Mouse (Mus musculus): ENCODE measurements around the gene Fam205a4. TPM values are rescaled to one million over a fixed set of nuclear protein-coding genes. Genes with fewer than 3 reads are reported as not detected.
"Not testable (repeated sequence)": the region's sequence is repeated elsewhere in the genome, so short reads cannot be mapped to it uniquely, and the experiment has no call there.

Gene Fam205a4
- total RNA-seq (2021) (under 1 TPM in 1 of 2 experiments, not detected in 1; 0.10 TPM), polyA plus RNA-seq (2012; rRNA removed) (not detected in 2 replicates)
- long read RNA-seq, result 0 reads

DNA sequence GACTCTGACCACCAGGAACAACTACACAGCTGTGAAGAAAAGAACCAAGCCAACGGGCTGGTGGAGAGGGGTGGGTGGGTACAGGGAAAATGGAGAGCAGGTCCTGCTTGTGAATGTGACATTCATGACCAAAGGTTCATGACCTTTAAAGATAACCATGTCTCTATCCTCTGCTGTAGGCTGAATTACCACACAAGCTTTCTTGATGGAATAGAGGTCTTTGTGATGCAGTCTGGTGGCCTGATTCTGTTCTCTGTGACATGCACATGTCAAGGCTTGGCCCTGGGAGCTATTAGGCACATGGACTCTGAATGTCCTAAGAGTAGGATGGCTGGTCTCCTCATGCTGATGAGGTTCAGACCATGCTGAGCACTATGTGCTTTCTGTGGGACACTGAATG, at the start of gene Fam205a4:
TSS of gene Fam205a4 (plus strand) at position 301 of the 400 bp plus-strand sequence.
- H3K79me2 ChIP-seq (replicated peaks; ENCODE audit: control insufficient read depth, insufficient read depth, low read length); intact Hi-C loops (cut with DNase I); H3K27ac ChIP-seq; H3K9ac ChIP-seq (ENCODE audit: low read depth, low read length); H3K4me1 ChIP-seq (ENCODE audit: control insufficient read depth, insufficient read depth, low read length); DNase-seq; H3K4me3 ChIP-seq; H3K36me3 ChIP-seq (ENCODE audit: control insufficient read depth, insufficient read depth, low read length); H3K27me3 ChIP-seq (ENCODE audit: control insufficient read depth, insufficient read depth, low read length): not testable (repeated sequence)
- no CpG with 5 or more reads among the region's 1 CpGs for WGBS

DNA sequence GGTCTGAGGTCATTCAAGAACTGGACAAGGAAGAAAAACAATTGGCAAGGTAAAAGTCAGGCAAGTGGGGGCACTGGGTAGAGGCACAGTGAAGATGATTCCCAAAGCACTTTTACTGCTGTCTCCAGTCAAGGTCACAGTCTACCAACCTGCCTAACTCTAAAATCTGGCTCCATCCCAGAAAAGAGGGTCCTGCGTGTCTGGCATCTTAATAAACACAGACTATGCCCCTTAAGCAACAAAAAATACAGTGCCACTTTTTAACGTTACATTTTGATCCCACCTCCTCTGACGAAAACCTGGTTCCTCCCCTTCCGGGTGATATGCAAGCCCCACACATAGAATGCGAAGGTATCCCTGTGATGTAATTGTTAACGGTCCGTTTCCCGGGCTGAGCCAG, 24.6 kb upstream of the Fam205a4 start, which contains the start of gene Gm20878:
TSS of gene Gm20878 (plus strand) at position 301 of the 400 bp plus-strand sequence.
- H3K4me3 ChIP-seq; H3K27ac ChIP-seq; H3K4me1 ChIP-seq (ENCODE audit: control insufficient read depth, insufficient read depth, low read length); H3K9ac ChIP-seq (ENCODE audit: low read depth, low read length); H3K27me3 ChIP-seq (ENCODE audit: control insufficient read depth, insufficient read depth, low read length); H3K79me2 ChIP-seq (replicated peaks; ENCODE audit: control insufficient read depth, insufficient read depth, low read length); H3K36me3 ChIP-seq (ENCODE audit: control insufficient read depth, insufficient read depth, low read length); DNase-seq; intact Hi-C loops (cut with DNase I): not testable (repeated sequence)
- no CpG with 5 or more reads among the region's 8 CpGs for WGBS

Other genes starting within 250 kb of the Fam205a4 start
- 10 to 100 TPM; 68.4 to 75.7 TPM for gene Dctn3, start 242.9 kb upstream of the Fam205a4 start, total RNA-seq (2021)
- gene Dctn3, start 242.9 kb upstream of the Fam205a4 start, polyA plus RNA-seq (2012; rRNA removed), result 49.1 and 54.3 TPM in 2 replicates
- not detected for gene Arid3c, start 234.9 kb upstream of the Fam205a4 start, total RNA-seq (2021)
- not detected in 2 replicates for gene Arid3c, start 234.9 kb upstream of the Fam205a4 start, polyA plus RNA-seq (2012; rRNA removed)
- 10 to 100 TPM; 42.5 to 52.7 TPM for gene Galt, start 210.8 kb upstream of the Fam205a4 start, total RNA-seq (2021)
- 136 and 137 TPM in 2 replicates for gene Galt, start 210.8 kb upstream of the Fam205a4 start, polyA plus RNA-seq (2012; rRNA removed)
- gene Sigmar1, start 209.9 kb upstream of the Fam205a4 start, total RNA-seq (2021), result 10 to 100 TPM; 19.6 to 20.7 TPM
- 33.2 and 47.7 TPM in 2 replicates for gene Sigmar1, start 209.9 kb upstream of the Fam205a4 start, polyA plus RNA-seq (2012; rRNA removed)
- 10 to 100 TPM; 17.7 to 20.2 TPM for gene Ccl27a, start 191.8 kb upstream of the Fam205a4 start, total RNA-seq (2021)
- 23.0 and 23.6 TPM in 2 replicates for gene Ccl27a, start 191.8 kb upstream of the Fam205a4 start, polyA plus RNA-seq (2012; rRNA removed)
- gene Gm21541, start 62.4 kb upstream of the Fam205a4 start, total RNA-seq (2021), result not detected
- 4.4 and 7.2 TPM in 2 replicates for gene Gm21541, start 62.4 kb upstream of the Fam205a4 start, polyA plus RNA-seq (2012; rRNA removed)
- gene Gm20878, start 24.5 kb upstream of the Fam205a4 start, total RNA-seq (2021), result under 1 TPM in 1 of 2 experiments, not detected in 1; 0.50 TPM
- 0.41 and 1.00 TPM in 2 replicates for gene Gm20878, start 24.5 kb upstream of the Fam205a4 start, polyA plus RNA-seq (2012; rRNA removed)
- gene Gm21093, start 68.7 kb downstream of the Fam205a4 start, total RNA-seq (2021), result not detected
- gene Gm21093, start 68.7 kb downstream of the Fam205a4 start, polyA plus RNA-seq (2012; rRNA removed), result not detected in 2 replicates
- gene Gm3893, start 125.1 kb downstream of the Fam205a4 start, total RNA-seq (2021), result not detected
- gene Gm3893, start 125.1 kb downstream of the Fam205a4 start, polyA plus RNA-seq (2012; rRNA removed), result not detected in 2 replicates
- gene Gm13304, start 148.8 kb downstream of the Fam205a4 start, total RNA-seq (2021), result 10 to 100 TPM; 31.3 to 32.6 TPM
- not detected in 2 replicates for gene Gm13304, start 148.8 kb downstream of the Fam205a4 start, polyA plus RNA-seq (2012; rRNA removed)
- gene Gm13306, start 187.4 kb downstream of the Fam205a4 start, total RNA-seq (2021), result under 1 TPM in 1 of 2 experiments, not detected in 1; 0.86 TPM
- gene Gm13306, start 187.4 kb downstream of the Fam205a4 start, polyA plus RNA-seq (2012; rRNA removed), result not detected in 2 replicates
- gene Gm13305, start 202.5 kb downstream of the Fam205a4 start, total RNA-seq (2021), result under 1 TPM; 0.70 to 0.97 TPM
- gene Gm13305, start 202.5 kb downstream of the Fam205a4 start, polyA plus RNA-seq (2012; rRNA removed), result 0.55 and 1.1 TPM in 2 replicates